Mouse (Mus musculus) T-helper 1 cell (primary cell): ENCODE data around the gene Tnfrsf13c.

Experiments used
- in situ Hi-C: fragments of 300-600 bp; cut with MboI, MseI; formaldehyde crosslinking; loops from one replicate; pipeline ENCODE4 v1.15.1; 2025; ENCODE audit warnings: high pct_unique_total_duplicates

Tnfrsf13c gene

DNA sequence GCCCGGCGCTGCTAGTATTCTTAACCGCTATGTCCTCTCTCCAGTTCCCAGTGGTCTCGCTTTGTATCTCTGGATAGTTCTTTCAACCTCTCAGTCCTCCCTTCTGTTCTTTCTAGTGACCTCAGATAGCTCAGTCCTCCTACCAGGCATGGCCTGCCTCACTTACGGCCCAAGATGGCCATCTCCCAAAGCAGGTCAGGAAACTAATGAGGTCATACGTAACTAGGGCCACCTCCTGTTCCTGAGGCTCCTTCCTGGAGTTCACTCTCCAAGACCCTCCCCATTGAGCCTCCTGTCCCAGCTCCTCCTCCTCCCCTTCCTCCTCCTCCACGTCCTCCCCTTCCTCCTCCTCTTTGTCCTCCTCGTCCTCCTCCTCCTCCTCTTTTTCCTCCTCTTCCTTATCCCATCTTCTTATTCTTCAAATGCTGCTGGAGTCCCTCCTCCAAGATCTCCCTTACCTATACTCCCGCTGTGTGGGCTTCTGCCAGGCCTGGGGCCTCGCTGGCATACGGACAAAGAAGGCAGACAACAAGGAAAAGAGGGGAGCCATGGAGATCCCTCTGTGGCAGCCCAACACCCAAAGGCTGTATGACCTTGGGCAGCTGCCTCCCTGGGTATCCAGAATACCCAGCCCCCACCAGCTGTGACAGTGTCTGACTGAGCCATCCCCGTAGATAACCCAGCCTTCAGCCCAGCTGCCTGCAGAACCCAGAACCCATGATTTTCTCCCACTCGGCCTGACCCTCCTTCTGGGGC is 14.7 kb downstream of the Tnfrsf13c start:
- in situ Hi-C loops = no loop called here

DNA sequence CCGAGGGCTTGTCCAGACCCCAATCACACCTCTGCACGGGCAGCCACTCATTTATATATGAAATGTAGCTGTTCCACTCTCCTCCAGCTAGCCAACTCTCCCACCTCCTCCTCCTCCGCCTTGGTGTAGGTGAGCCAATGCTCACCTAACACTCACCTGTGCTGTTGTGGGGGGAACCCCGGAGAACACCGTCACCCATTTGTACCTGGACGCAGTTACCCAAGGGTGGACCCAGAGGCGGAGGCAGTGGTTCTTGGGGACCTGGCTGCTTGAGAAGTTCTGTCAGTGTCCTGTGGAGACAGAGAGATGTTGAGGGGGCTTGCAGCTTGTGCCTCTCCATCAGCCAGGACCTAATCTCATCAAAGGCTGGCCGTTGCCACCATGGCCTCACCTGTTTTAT is 15.9 kb downstream of the Tnfrsf13c start:
- in situ Hi-C loops = no loop called here

DNA sequence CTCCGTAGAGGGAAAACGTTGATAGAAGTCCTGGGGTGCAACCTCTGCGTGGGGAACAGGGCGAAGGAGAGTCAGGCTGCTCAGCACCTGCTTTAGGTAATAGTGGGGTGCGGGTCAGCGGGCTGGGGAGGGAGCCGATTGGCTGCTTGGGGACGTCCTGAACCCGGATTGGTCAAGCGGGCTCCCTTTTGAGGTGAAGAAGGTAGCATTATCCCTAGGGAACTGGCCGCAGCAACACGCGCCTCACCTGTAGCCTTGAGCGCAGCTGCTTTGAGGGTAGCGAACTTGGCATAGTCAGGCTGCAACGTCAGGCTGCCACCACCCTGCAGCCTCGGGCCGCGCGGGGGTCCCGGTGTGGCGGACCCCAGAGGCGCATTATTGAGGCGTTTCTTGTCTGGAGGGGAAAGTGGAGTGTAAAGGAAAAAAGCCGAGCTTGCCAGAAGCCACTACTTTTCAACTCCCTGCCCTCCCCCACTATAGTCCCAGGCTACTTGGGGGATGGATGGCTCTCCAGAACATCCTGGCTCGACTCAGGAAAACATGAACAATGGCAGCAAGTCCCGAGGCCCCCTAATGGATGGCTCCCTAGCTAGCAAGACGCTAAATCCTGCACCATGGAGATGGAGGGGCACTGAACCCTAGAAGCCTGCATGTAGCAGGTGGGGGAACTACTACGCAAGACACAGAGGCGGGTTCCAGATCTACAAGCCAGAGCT is 16.5 kb downstream of the Tnfrsf13c start:
- in situ Hi-C loops = no loop called here

DNA sequence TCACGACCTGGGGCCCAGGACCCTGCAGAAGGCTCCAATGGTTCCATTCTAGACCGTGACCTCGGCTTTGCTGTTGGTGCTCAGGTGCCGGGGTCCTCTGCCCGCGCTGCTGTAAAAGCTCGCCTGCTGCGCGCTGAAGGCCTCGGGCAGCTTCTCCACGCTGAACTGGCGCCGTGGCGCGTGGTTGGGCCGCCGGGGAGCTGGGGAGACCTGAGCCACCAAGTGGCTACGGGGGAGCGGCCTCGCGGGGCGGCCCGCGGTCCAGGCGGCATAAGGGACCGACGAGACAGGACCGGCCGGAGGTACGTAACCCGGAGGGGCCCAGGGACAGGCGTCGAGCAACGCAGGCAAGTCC is 17.1 kb downstream of the Tnfrsf13c start:
- in situ Hi-C loops = no loop called here

DNA sequence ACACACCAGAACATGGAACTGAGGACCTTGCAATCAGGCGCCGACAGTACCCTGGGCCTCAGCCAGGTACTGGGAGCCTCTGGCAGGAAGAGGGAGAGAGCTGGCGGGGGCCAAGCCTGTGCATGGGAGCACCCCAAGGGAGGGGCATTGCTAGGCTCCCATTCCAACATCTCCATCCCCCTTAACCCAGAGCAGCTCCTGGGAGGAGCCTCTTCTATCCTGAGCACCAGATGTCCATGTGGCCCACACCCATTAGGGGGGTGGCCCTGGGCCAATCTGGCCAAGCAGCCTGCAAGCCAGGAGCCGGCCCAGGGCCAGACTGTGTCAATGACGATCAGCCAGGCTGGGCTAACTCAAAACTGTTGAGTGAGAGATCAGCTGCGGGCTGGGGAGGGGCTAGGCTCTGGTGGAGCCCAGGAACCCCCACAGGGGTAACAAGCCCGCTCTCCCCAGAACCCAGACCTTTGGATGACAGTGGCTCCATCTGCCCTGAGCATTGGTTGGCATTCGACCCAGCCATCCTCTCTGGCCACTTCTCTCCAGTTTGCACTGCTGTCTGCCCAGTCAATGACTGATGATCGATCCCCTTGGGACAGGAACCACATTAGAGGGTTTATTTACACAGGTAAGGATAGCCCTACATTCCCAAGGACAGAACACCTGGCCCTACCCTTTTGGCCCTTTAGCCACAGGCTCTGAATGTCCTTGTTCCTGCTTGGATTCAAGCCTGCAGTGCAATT is 17.6 kb downstream of the Tnfrsf13c start:
- in situ Hi-C loops = no loop called here

DNA sequence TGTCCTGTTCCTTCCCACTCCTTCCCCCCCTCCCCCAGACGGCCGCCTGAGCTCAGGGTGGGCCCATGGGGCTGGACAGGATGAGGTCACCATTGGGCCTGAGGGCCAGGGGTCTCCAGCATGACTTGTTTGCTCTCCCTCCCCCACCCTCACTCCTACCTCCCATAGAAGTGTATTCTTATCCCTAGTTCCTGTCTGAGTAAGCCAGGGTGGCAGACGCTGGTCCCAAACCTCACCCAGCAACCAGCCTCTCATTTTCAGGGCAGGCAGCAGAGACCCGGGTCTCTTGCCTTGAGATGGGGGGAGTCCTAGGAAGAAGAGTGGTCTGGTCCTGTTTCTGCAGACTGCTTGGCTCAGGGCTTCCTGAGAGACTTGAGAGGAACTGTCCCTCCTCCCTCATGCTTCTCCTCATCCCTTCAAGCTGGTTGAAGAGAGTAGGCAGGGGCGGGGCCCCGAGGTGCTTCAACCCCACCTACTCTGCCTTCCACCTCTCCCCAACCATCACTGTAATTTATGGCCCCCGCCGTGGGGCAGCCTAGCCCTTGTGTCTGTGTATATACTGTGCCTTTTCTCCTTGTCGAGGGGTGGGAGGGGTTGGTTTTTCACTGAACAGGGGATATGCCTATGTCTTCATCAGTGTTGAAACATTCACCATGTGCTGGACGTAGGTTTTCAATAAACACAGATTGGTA is 19.3 kb downstream of the Tnfrsf13c start:
- in situ Hi-C loops = no loop called here

DNA sequence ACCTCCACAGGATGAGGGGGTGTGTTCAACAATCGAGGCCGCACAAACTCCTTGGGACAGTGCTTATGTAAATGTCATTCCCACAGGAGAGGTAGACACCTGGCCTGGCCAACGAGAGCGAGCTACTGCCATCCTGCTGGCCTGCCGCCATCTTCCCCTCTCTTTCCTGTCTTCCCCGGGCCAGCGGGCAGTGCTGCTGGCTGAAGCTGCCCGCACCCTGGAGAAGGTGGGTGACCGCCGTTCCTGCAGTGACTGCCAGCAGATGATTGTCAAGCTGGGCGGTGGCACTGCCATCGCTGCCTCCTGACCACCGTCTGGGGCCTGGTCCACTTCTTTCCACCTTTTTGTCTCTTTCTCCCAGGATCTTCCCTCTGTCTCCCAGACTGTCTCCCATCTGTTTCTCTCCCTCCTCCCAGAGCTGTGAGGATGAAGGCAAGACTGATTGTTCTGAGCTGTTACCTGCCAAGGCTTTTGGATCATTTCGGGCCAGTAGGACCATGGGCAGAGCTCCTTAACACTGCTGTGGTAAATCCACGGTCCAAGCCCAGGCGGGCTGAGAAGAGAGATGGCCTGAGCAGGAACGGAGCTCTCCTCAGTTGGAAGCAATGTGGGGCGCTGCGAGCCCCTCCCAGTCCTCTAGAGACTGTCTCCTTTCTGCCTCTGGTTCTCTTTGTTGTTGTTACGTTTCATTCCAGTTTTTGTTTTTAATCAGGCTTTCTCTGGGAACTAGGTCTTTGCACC is 20.4 kb downstream of the Tnfrsf13c start:
- in situ Hi-C loops = no loop called here

DNA sequence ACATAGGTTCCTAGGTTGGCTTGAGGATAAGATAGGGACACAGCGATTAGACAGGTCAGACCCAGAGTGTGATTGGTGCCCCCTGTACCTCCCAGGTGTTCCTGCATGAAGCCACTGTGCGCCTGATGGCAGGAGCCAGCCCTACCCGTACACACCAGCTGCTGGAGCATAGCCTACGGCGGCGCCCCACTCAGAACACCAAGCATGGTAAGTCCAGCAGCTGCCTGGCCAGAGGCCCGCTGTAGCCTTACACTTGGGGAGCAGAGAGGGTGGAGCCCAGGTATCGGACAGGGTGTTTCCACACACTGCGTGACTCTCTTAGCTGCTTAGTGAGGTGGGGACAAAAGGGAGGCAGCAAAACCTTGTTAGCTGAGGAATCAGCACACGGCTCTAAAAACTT is 21.1 kb downstream of the Tnfrsf13c start:
- in situ Hi-C loops = no loop called here

DNA sequence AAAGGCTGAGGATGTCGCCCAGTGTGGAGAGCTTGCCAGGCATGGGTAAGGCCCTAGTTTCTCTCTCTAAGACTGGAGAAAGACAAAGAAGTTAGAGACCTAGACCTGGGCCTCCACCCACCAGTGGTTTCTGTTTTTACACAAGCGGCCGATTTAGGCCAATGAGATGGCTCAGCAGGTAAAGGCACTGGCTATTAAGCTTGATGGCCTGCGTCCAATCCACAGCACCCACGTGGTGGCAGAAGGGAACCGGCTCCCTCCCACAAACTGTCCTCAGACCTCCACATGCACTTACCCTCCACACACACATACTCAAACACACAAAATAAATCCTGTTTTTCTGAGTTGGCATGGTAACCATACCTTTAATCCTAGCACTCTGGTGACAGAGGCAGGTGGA is 22.1 kb downstream of the Tnfrsf13c start:
- in situ Hi-C loops = no loop called here

DNA sequence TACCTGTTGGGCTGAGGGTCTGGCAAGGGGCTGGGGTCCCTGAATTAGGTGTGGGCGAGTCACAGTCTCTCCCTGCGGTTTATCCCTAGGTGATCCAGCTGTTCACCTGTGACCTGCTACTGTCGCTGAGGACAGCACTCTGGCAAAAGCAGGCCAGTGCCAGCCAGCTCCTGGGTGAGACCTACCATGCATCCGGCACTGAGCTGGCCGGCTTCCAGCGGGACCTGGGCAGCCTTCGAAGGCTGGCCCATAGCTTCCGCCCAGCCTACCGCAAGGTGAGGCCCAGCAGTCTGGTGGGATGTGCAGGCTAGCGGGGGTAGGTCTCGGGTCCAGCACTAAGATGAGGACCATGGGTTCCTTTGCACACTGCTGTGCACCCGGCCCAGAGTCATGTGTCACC is 24.6 kb downstream of the Tnfrsf13c start:
- in situ Hi-C loops = no loop called here

DNA sequence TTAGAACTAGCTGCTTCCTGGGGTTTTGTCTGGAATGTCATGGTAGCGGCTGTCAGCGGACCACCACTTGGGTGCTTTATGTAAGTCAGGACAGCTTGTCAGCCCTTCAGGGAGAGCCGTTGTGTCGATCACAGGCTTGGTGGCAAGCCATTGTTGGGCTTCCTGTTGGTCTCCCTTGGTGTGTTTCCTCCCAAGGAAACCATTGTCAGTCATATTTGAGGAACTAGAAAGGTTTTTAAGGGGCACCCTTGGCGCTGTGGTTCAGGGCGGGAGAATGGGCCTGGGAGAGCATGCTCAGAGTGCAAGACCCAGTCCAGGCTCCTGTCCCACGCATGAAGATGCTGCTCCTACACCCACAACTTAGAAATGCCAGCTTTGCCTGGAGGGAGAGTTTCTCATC is 25.8 kb downstream of the Tnfrsf13c start:
- in situ Hi-C loops = no loop called here

DNA sequence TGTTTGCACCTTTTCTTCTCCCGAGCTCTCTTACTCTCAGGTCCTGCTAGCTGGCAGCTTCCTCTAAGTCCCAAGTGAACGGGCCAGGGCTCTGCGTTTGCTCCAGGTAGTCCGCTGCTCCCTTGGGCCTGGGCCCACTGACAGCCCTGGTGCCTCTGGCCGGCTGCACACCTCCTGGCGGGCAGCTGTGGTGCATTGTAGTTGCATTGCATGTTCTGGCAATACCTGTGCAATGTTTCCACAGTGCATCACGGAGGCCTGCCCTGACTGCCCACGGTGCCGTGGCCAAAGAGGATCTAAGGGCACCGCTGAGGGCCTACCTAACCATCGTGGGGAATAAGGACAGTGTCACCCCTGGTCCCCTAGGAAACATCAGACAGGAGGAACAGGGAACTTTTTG is 26.2 kb downstream of the Tnfrsf13c start:
- in situ Hi-C loops = no loop called here

DNA sequence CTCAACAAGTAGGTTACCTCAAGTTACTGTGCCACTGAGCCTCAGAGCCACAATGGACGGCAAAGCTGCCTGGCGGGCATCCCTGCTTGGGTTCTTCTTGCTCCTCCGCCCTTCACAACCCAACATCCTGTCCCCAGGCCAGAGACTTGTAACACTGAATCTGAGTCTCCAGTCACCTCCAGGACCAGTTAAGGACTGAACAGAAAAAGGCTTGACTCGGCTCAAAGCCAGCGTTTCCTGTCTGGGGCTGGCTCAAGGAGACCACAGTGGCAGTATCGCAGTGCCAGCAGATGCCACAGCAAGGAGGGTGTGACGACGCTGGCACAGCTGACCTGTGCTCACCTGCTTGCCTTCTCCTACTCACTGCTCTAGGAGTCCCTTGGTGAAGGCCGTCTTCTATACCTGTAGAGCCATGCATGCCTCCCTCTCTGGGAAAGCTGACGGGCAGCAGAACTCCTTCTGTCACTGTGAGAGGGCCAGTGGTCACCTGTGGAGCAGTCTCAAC is 26.9 kb downstream of the Tnfrsf13c start:
- in situ Hi-C loops = no loop called here

DNA sequence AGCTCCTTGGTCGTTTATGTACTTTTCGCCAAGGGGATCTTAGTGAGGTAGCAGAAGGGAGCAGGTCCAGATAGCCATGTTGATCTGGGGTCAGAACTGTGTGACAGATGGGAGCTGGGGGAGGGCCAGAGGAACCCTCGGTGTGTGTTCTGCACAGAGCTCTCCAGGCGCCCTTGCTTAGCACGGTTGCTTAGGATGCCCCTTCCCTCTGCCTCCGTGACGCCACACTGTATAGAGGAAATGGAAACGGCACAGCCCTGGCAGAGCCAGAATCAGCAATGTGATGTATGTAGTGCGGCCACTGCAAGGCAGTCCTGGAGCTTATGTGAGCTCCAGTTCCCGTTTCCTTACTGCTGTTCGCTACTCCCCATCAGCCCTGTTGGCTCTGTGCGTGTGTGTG is 27.9 kb downstream of the Tnfrsf13c start:
- in situ Hi-C loops = no loop called here

DNA sequence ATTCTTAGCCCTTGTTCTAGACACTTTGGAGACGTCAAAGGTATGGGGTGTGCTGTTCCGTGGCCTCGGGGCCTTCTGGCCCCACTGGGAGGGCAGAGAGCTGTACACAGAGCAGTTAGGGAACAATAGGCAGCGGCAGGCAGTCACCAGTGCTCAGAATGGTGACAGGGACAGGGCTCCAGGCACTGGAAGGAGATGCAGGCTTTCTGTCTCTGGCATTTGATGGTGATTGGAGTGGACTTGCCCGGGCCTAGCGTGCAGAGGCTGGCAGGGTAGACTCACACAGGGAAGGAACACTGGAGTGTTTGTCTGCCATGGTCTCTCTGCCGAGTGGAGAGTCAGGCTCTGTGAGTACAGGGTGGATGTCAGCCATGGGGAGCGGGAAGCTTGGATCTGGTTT is 31.6 kb downstream of the Tnfrsf13c start:
- in situ Hi-C loops = no loop called here

DNA sequence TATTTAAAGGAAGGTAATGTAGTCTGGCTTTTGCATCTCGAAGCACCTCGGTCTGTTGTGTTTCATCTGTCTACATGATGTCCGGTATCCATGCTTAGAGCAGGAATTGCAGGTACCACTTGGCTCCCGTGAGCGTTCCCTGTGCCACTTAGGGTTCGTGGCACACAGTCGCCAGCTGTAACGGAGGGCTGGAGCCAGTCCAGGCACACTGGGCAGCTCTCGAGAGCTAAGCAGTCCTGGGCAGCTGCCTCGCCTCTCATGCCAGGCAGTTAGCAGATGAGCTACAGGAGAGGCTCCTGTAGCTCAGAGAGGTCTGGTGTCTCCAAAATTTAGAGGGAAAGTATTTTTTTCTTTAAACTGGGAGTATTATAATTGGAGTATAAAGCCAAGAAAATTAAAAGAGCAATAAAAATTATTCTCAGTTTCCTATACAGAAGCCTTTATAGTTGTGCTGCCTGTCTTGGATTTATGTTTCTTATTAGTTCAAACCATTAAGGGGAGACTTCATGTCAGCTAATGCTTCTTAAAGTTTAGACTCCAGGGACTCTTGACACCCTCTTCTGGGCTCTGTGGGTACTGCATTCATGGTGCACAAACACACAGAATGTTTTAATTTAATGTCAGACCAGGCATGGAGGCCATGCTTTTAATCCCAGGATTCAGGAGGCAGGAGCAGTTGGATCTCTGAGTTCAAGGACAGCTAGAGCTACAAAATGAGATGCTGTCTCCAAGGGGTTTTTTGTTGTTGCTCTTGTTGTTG is 35.5 kb downstream of the Tnfrsf13c start:
- in situ Hi-C loops = no loop called here

DNA sequence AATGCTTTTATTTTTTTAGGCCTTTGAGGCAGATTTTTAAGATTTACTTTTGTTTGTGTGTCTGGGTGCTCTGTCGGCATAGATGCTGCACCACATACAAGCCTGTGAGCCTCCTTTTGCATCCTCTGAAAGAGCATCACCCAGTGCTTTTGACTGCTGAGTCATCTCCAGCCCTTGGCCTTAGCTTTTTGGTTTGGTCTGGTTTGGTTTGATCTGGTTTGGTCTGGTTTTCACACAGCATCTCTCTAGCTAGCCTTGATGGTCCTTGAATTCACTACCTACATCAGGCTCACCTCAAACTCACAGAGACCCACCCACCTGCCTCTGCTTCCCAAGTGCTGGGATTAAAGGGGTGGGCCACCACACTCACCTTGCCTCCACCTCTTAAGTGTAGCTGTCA is 36.2 kb downstream of the Tnfrsf13c start:
- in situ Hi-C loops = no loop called here

DNA sequence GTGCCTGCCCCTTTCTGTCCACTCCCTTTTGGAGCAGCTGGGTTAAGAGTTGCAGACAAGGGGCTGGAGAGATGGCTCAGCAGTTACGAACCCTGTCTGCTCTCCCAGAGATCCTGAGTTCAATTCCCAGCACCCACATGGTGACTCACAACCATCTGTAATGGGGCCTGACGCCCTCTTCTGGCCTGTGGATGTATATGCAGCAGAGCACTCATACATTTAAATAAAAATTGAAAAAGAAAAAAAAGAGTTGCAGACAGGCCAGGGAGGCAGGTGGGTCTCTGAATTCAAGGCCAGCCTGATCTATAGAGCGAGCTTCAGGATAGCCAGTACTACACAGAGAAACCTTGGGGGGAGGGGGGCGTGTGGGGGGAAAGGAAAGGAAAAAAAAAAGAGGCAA is 36.8 kb downstream of the Tnfrsf13c start:
- in situ Hi-C loops = no loop called here

DNA sequence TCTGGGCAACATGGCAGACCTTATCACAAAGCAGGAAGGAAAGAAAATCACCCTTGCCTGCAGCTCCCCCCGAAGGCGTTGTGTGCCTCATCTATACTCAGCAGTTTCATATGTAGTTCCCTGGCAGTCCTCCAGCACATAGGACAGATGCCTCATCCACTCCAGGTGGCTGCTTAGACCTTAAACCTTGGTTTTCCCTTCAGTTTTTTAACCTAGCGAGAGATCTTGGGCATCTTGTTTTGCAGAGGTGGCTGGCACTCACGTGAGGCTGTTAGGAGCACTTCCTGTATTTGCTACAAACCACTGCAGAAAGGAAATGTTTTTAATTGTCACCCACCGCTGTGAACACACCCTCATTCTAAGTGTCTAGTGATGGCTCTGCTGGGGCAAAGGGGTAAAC is 37.2 kb downstream of the Tnfrsf13c start:
- in situ Hi-C loops = no loop called here

DNA sequence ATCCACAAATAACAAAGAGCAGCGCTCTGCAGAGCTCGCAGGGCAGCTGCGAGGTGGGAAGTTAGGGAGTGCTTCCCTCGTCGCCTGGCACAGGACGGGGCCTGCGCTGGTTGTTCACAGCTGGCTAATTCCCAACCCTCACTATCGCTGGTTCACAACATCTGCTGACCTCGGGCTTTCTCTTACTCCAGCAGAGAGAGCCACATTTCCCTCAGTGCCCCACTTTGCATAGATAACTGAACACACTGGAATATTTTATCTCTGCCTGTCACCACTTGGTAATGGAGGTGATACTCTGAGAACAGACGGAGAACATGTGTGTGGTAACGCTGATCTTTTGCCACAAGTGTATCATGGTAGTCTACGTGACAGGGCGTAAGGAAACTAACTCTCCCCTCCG is 38.0 kb downstream of the Tnfrsf13c start:
- in situ Hi-C loops = no loop called here
